Mouse (Mus musculus) heart, adult 2 months (tissue): ENCODE measurements around the gene Gm38392. TPM values are rescaled to one million over a fixed set of nuclear protein-coding genes. Genes with fewer than 3 reads are reported as not detected.

ENCODE experiments used
- DNase-seq, 2 experiments: peaks; one replicate each; pipeline ENCODE4 v3.0.0; 2021
- H3K27ac ChIP-seq: fragments of 200-600 bp; 2 replicates; pipeline ENCODE4 v1.8.1; 2022
- H3K27me3 ChIP-seq: fragments of 200-500 bp; 2 replicates; pipeline ENCODE4 v1.6.1; 2012; ENCODE audit warnings: mild to moderate bottlenecking, low read length, inconsistent platforms, mixed read lengths; ENCODE audit not compliant: control insufficient read depth, insufficient read depth
- H3K36me3 ChIP-seq: fragments of 200-500 bp; 2 replicates; pipeline ENCODE4 v1.6.1; 2012; ENCODE audit warnings: low read length, inconsistent platforms; ENCODE audit not compliant: control insufficient read depth, insufficient read depth
- H3K4me1 ChIP-seq: fragments of 200-500 bp; 2 replicates; pipeline ENCODE4 v1.6.1; 2011; ENCODE audit warnings: low read length; ENCODE audit not compliant: control insufficient read depth, insufficient read depth
- H3K4me3 ChIP-seq: fragments of 200-600 bp; 2 replicates; pipeline ENCODE4 v1.8.1; 2022
- H3K79me2 ChIP-seq: fragments of 200-500 bp; replicated peaks from 2 replicates; pipeline ENCODE4 v1.6.1; 2012; ENCODE audit warnings: mild to moderate bottlenecking, inconsistent platforms, low read length, moderate library complexity, mixed read lengths; ENCODE audit not compliant: control insufficient read depth, insufficient read depth
- H3K9ac ChIP-seq: fragments of 200-500 bp; 2 replicates; pipeline ENCODE4 v1.6.1; 2012; ENCODE audit warnings: low read depth, mild to moderate bottlenecking, control low read depth, inconsistent platforms, low read length, mixed read lengths
- CTCF ChIP-seq: fragments of 200-600 bp; IDR thresholded peaks from 2 replicates; pipeline ENCODE4 v1.8.1; 2022; ENCODE audit warnings: antibody characterized with exemption, mild to moderate bottlenecking, moderate library complexity
- EP300 ChIP-seq: fragments of 200-500 bp; IDR thresholded peaks from 2 replicates; pipeline ENCODE4 v1.6.1; 2011; ENCODE audit warnings: low read depth, low read length, control low read depth; ENCODE audit not compliant: insufficient read depth
- POLR2A ChIP-seq: fragments of 200-500 bp; IDR thresholded peaks from 2 replicates; pipeline ENCODE4 v1.6.1; 2011; ENCODE audit warnings: mild to moderate bottlenecking, low read depth, low read length, control low read depth; ENCODE audit not compliant: insufficient read depth
- WGBS: fragments of 180-500 bp; shearing (Covaris S2); methylation state at CpG from one replicate; pipeline ENCODE4 v1.1.7; 2018; 5-methylcytosine and 5-hydroxymethylcytosine counted together
- intact Hi-C: fragments of 180-260 bp; cut with DNase I; formaldehyde crosslinking; loops from one replicate; pipeline ENCODE4 v1.15.1; 2025
- polyA plus RNA-seq: library from polyadenylated mRNA; depleted of rRNA; stranded (reverse); fragments of >200 nt; gene quantifications from 2 replicates; pipeline ENCODE4 v1.2.3, GENCODE M21; 2012
- total RNA-seq, 2 experiments: library from RNA; stranded (reverse); gene quantifications; 2 replicates each; pipeline ENCODE4 v1.2.3; 2021

Gene Gm38392
- total and polyA plus RNA-seq, 3 experiments = 0.26 to 0.27 TPM; not detected in 1

DNA sequence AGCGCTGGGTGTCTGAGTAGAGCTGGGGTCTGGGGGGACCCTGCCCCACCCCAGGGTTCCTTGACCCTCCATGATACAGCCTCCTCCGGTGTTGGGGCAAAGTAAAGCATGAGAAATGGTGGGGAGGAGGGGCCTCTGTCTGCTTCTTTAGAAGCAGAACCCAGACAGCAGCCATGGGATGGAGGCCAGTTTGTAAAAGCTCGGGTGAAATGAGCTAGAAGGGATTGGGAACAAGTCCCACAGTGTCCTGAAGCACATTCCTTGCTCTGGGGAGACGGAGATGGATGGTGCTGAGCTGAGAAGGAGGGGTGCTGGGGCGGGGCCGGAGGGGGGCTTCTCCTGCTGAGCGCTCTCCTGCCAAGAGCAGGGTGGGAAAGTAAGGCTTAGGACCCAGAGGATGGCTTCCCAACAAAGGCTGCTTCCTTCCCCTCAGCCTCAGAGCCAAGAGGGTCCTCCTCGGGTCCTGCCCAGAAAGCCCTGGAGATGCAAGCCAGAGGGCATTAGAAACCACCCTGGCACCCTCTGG lies 48.1 kb downstream of the Gm38392 start:
- no peaks in the 10 kb centered on the region for H3K4me1 ChIP-seq
- DNase-seq = no peak
- intact Hi-C loops = no loop called here
- WGBS = 43% methylated on average over 8 of the region's 8 CpGs
- H3K4me3 ChIP-seq = no peak overlapping the region
- H3K27me3 ChIP-seq = peaks cover 20% of the 10 kb centered on the region
- no peak for TF ChIP-seq CTCF
- no peak for TF ChIP-seq POLR2A
- TF ChIP-seq EP300 = no peak
- no peaks in the 10 kb centered on the region for H3K79me2 ChIP-seq
- H3K36me3 ChIP-seq = no peaks in the 10 kb centered on the region
- H3K9ac ChIP-seq = no peak overlapping the region
- H3K27ac ChIP-seq = no peak overlapping the region

DNA sequence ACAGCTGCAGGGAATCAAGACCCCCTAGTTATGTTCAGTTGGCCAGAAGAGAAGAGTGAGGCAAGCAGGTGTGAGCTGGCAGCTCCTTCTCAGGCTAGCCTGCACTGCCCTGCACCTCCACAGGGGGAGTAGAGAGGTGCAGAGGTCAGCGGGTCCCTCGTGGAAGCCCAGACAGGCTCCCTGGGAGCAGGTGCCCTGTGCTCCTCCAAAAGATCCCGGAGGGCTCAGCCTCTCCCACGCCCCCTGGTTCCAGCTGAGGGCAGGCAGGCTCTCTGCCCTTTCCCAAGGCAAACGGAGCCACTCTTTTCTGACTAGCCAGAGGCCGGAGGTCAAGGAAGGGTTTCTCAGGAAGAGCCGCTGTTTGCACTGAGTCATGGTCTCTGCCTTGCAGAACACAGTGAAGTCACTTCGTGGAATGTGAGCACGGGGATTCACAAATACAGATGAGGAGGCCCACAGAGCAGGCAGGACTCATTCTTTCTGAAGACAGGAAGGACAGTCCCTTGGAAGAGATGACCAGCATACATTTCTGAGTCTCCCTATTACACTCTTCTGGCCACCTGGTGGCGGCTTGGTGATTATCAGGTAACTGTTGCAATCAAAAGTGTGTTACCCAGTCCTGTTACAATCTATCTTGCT lies 49.3 kb downstream of the Gm38392 start:
- TF ChIP-seq CTCF (peak; percentile 51), POLR2A (no peak)
- intact Hi-C loops = no loop called here
- no peak for DNase-seq
- H3K27ac ChIP-seq = no peak overlapping the region
- H3K27me3 ChIP-seq = peaks cover 20% of the 10 kb centered on the region
- H3K79me2 ChIP-seq = no peaks in the 10 kb centered on the region
- H3K4me1 ChIP-seq = no peaks in the 10 kb centered on the region
- WGBS = 13% methylated on average over 10 of the region's 10 CpGs
- H3K36me3 ChIP-seq = no peaks in the 10 kb centered on the region
- H3K4me3 ChIP-seq = no peak overlapping the region
- H3K9ac ChIP-seq = no peak overlapping the region

GRCm38 (mm10) chr3:88237161-88237555 lies 49.9 kb downstream of the Gm38392 start:
- H3K4me3 ChIP-seq = no peak overlapping the region
- no peak overlapping the region for H3K27ac ChIP-seq
- H3K27me3 ChIP-seq = peaks cover 18% of the 10 kb centered on the region
- no peaks in the 10 kb centered on the region for H3K4me1 ChIP-seq
- 56% methylated on average over 6 of the region's 6 CpGs for WGBS
- no peak for TF ChIP-seq POLR2A
- no peak for TF ChIP-seq CTCF
- no peak for TF ChIP-seq EP300
- DNase-seq = no peak
- no peaks in the 10 kb centered on the region for H3K79me2 ChIP-seq
- H3K9ac ChIP-seq = no peak overlapping the region
- no peaks in the 10 kb centered on the region for H3K36me3 ChIP-seq
- intact Hi-C loops = no loop called here

DNA sequence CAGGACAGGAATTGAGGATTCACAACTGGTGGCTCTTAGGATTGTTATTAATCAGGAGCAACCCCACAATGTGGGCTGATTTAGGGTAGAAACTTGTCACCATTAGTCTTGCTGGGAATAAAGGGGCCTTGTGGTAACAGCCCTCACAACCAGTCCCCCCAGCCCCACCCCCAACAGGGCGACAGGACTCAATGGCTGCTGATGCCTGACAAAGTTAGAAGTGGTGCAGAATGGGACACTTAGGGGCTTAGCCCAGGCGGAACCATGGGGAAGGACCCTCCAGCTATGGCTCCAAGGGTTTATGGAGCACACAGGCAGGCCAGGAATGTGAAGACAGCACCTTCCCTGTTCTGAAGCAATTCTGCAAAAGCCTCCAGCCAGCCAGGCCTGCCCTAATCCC lies 51.4 kb downstream of the Gm38392 start:
- TF ChIP-seq CTCF (no peak), POLR2A (no peak), EP300 (no peak)
- no peak for DNase-seq
- intact Hi-C loops = no loop called here
- WGBS = 88% methylated on average over 2 of the region's 2 CpGs
- no peak overlapping the region for H3K9ac ChIP-seq
- no peaks in the 10 kb centered on the region for H3K36me3 ChIP-seq
- H3K27me3 ChIP-seq = peaks cover 7% of the 10 kb centered on the region; the same call in 1 of the 2 replicates
- no peaks in the 10 kb centered on the region for H3K79me2 ChIP-seq
- H3K4me3 ChIP-seq = no peak overlapping the region
- H3K4me1 ChIP-seq = no peaks in the 10 kb centered on the region
- H3K27ac ChIP-seq = no peak overlapping the region

GRCm38 (mm10) chr3:88235216-88235615 lies 51.8 kb downstream of the Gm38392 start:
- no peak overlapping the region for H3K27ac ChIP-seq
- DNase-seq = no peak
- peak; percentile 41 for TF ChIP-seq CTCF
- no peak for TF ChIP-seq POLR2A
- no peaks in the 10 kb centered on the region for H3K36me3 ChIP-seq
- WGBS = 6% methylated on average over 3 of the region's 3 CpGs
- H3K4me1 ChIP-seq = no peaks in the 10 kb centered on the region
- no peak overlapping the region for H3K9ac ChIP-seq
- no peak overlapping the region for H3K4me3 ChIP-seq
- peaks cover 7% of the 10 kb centered on the region; the same call in 1 of the 2 replicates for H3K27me3 ChIP-seq
- intact Hi-C loops = no loop called here
- no peaks in the 10 kb centered on the region for H3K79me2 ChIP-seq

DNA sequence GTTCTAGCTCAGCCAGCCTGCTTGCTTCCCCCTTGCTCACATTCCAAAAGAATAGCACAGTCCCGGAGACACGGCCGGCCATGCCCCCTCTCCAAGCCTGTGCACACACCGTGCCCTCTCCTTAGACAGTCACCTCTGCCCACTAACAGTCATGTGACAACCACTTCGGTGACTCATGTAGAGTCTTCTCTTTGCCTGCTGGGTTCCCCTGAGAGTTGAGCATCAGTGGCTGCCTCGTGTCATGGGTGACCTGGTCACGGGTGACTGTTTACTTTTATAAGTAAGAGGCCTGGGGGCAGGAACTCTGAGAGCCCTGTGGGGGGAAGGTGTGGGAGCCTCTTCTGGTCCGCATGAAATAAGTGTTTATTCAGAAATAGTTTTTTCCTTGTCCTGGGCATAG lies 53.0 kb downstream of the Gm38392 start:
- intact Hi-C loops = no loop called here
- H3K4me1 ChIP-seq = no peaks in the 10 kb centered on the region
- H3K27me3 ChIP-seq = peaks cover 6% of the 10 kb centered on the region; the same call in 1 of the 2 replicates
- no peaks in the 10 kb centered on the region for H3K79me2 ChIP-seq
- H3K4me3 ChIP-seq = no peak overlapping the region
- no peak overlapping the region for H3K27ac ChIP-seq
- 57% methylated on average over 8 of the region's 8 CpGs for WGBS
- H3K9ac ChIP-seq = no peak overlapping the region
- no peaks in the 10 kb centered on the region for H3K36me3 ChIP-seq
- TF ChIP-seq EP300 (no peak), CTCF (no peak), POLR2A (no peak)
- no peak for DNase-seq
